Mouse (Mus musculus) stomach, postnatal 0 days (tissue): ENCODE results near the gene 0610010F05Rik.

Source experiments
- CTCF ChIP-seq: IDR thresholded peaks from 2 replicates; pipeline ENCODE4 v1.5.1; 2016; ENCODE audit warnings: antibody characterized with exemption, low read depth, mild to moderate bottlenecking, moderate library complexity
- EP300 ChIP-seq: optimal IDR thresholded peaks from 2 replicates; pipeline ENCODE3; 2016; ENCODE audit warnings: antibody characterized with exemption

DNA sequence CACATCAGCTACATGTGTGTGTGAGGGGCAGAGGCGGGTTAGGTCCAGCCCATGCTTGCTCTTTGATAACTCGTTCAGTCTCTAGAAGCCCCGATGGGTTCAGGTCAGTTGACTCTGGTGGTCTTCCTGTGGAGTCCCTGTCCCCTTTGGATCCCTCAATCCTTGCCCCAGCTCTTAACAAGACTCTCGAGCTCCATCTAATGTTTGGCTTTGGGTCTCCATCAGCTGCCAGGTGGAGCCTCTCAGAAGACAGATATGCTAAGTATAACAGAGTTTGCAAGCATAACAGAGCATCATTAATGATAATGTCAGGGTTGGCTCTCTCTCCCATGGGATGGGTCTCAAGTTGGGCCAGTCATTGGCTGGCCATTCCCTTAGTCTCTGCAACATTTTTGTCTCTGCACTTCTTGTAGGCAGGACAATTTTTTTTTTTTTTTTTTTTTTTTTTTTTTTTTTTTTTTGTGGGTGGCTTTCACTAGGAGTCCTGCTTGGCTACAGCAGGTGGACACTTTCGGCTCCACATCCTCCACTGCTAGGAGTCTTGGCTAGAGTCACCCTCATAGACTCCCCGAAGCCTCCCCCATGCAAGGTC lies 76.3 kb downstream of the 0610010F05Rik start:
- 0 out of 2 replicates have a peak, but pooled peaks have one; percentile 15 for TF ChIP-seq CTCF
- TF ChIP-seq EP300, result no peak
